Mouse (Mus musculus) heart, embryonic 16.5 days (tissue): ENCODE measurements at regions not wholly inside any gene's neighbourhood (a gene's known extent, or its start where the extent isn't known, plus 50 kb on each side); places are given as distances from the start of the nearest gene placed in this dataset.
A peak's percentile ranks its signal among the peaks of the same experiment; 100 is the strongest.

Experiments used
- ATAC-seq: fragments of 200-750 bp; cut with Nextera tagmentation; replicated peaks from 2 replicates; pipeline ENCODE4 v1.8.0; 2017; ENCODE audit warnings: moderate number of reproducible peaks; ENCODE audit not compliant: insufficient read depth, low FRiP score; ENCODE audit errors: extremely low read depth
- H3K27ac ChIP-seq: fragments of 300-500 bp; sonication (generic); 2 replicates; pipeline ENCODE4 v1.5.1; 2014; ENCODE audit warnings: mild to moderate bottlenecking, low read length, control low read depth, moderate library complexity
- H3K27me3 ChIP-seq: fragments of 300-500 bp; sonication (generic); 2 replicates; pipeline ENCODE4 v1.6.1; 2014; ENCODE audit warnings: low read length, mixed read lengths; ENCODE audit not compliant: control insufficient read depth, insufficient read depth
- H3K36me3 ChIP-seq: fragments of 300-500 bp; sonication (generic); 2 replicates; pipeline ENCODE4 v1.6.1; 2014; ENCODE audit not compliant: control insufficient read depth, insufficient read depth
- H3K4me1 ChIP-seq: fragments of 300-500 bp; sonication (generic); 2 replicates; pipeline ENCODE4 v1.6.1; 2014; ENCODE audit warnings: low read length, mixed read lengths; ENCODE audit not compliant: control insufficient read depth, insufficient read depth
- H3K4me2 ChIP-seq: fragments of 300-500 bp; sonication (generic); 2 replicates; pipeline ENCODE4 v1.6.1; 2014; ENCODE audit warnings: low read depth, mild to moderate bottlenecking, control low read depth, low read length
- H3K4me3 ChIP-seq: fragments of 300-500 bp; sonication (generic); 2 replicates; pipeline ENCODE4 v1.5.1; 2014; ENCODE audit warnings: mild to moderate bottlenecking, control low read depth, low read length
- H3K9ac ChIP-seq: fragments of 300-500 bp; sonication (generic); 2 replicates; pipeline ENCODE4 v1.6.1; 2014; ENCODE audit warnings: low read length, control low read depth
- H3K9me3 ChIP-seq: fragments of 300-500 bp; sonication (generic); replicated peaks from 2 replicates; pipeline ENCODE4 v1.6.1; 2016; ENCODE audit warnings: low read length; ENCODE audit not compliant: control insufficient read depth
- whole genome bisulfite sequencing: fragments of 180-500 bp; shearing (Covaris S2); extraction: QIAGEN DNeasy Blood & Tissue Kit; methylation state at CpG from one replicate; pipeline ENCODE4 v1.1.7; 2014; 5-methylcytosine and 5-hydroxymethylcytosine counted together

GRCm38 (mm10) chr7:70752802-70753218 lies 386.3 kb upstream of the Nr2f2 start:
- no peak overlapping the region for H3K27ac ChIP-seq
- no peaks in the 10 kb centered on the region for H3K9me3 ChIP-seq
- H3K4me1 ChIP-seq = no peaks in the 10 kb centered on the region
- no peaks in the 10 kb centered on the region for H3K27me3 ChIP-seq
- 90% methylated on average over 12 of the region's 12 CpGs for WGBS
- H3K4me3 ChIP-seq = no peak overlapping the region
- no peak overlapping the region for H3K4me2 ChIP-seq
- no peaks in the 10 kb centered on the region for H3K36me3 ChIP-seq
- ATAC-seq = no peak
- H3K9ac ChIP-seq = no peak overlapping the region

GRCm38 (mm10) chr7:70748884-70749283 lies 382.3 kb upstream of the Nr2f2 start:
- no peak overlapping the region for H3K27ac ChIP-seq
- WGBS = 58% methylated on average over 3 of the region's 3 CpGs
- H3K4me3 ChIP-seq = no peak overlapping the region
- no peaks in the 10 kb centered on the region for H3K36me3 ChIP-seq
- no peaks in the 10 kb centered on the region for H3K9me3 ChIP-seq
- H3K27me3 ChIP-seq = no peaks in the 10 kb centered on the region
- H3K4me2 ChIP-seq = no peak overlapping the region
- no peaks in the 10 kb centered on the region for H3K4me1 ChIP-seq
- no peak overlapping the region for H3K9ac ChIP-seq
- no peak for ATAC-seq

- no peaks in the 10 kb centered on the region for H3K36me3 ChIP-seq
- no peak overlapping the region for H3K9ac ChIP-seq
- no peak overlapping the region for H3K4me2 ChIP-seq
- no peak overlapping the region for H3K27ac ChIP-seq
- no peaks in the 10 kb centered on the region for H3K27me3 ChIP-seq
- no peak for ATAC-seq
- no peaks in the 10 kb centered on the region for H3K4me1 ChIP-seq
- H3K9me3 ChIP-seq = no peaks in the 10 kb centered on the region
- 78% methylated on average over 8 of the region's 8 CpGs for WGBS
- H3K4me3 ChIP-seq = no peak overlapping the region
Measured at GRCm38 (mm10) chr7:70748345-70748744, 381.8 kb upstream of the Nr2f2 start.

GRCm38 (mm10) chr7:70744296-70744695 lies 377.8 kb upstream of the Nr2f2 start:
- H3K9ac ChIP-seq = no peak overlapping the region
- WGBS = 74% methylated on average over 18 of the region's 18 CpGs
- H3K4me1 ChIP-seq = no peaks in the 10 kb centered on the region
- no peak overlapping the region for H3K4me2 ChIP-seq
- no peaks in the 10 kb centered on the region for H3K9me3 ChIP-seq
- ATAC-seq = no peak
- no peak overlapping the region for H3K4me3 ChIP-seq
- no peaks in the 10 kb centered on the region for H3K36me3 ChIP-seq
- H3K27me3 ChIP-seq = no peaks in the 10 kb centered on the region
- no peak overlapping the region for H3K27ac ChIP-seq

GRCm38 (mm10) chr7:70735591-70735990 lies 369.1 kb upstream of the Nr2f2 start:
- no peak for ATAC-seq
- WGBS = 95% methylated on average over 2 of the region's 2 CpGs
- Histone ChIP-seq H3K9ac (no peak overlapping the region), H3K9me3 (no peaks in the 10 kb centered on the region; the same call in 1 of the 2 replicates), H3K27ac (no peak overlapping the region), H3K4me2 (no peak overlapping the region), H3K36me3 (no peaks in the 10 kb centered on the region), H3K4me1 (no peaks in the 10 kb centered on the region), H3K4me3 (no peak overlapping the region), H3K27me3 (no peaks in the 10 kb centered on the region)

- H3K4me1 ChIP-seq = no peaks in the 10 kb centered on the region
- H3K36me3 ChIP-seq = no peaks in the 10 kb centered on the region
- H3K27me3 ChIP-seq = no peaks in the 10 kb centered on the region
- H3K27ac ChIP-seq = no peak overlapping the region
- ATAC-seq = no peak
- H3K4me2 ChIP-seq = no peak overlapping the region
- H3K9ac ChIP-seq = no peak overlapping the region
- H3K9me3 ChIP-seq = no peaks in the 10 kb centered on the region; the same call in 1 of the 2 replicates
- no peak overlapping the region for H3K4me3 ChIP-seq
Measured at GRCm38 (mm10) chr7:70733501-70733900, 367.0 kb upstream of the Nr2f2 start.

- Histone ChIP-seq H3K4me3 (no peak overlapping the region), H3K4me2 (no peak overlapping the region), H3K9me3 (no peaks in the 10 kb centered on the region), H3K27me3 (no peaks in the 10 kb centered on the region), H3K27ac (no peak overlapping the region), H3K36me3 (no peaks in the 10 kb centered on the region), H3K4me1 (no peaks in the 10 kb centered on the region), H3K9ac (no peak overlapping the region)
- WGBS = 68% methylated on average over 8 of the region's 8 CpGs
- ATAC-seq = no peak
Measured at GRCm38 (mm10) chr7:70729896-70730295, 363.4 kb upstream of the Nr2f2 start.

- peak overlapping the region; percentile 28 for H3K4me3 ChIP-seq
Measured at GRCm38 (mm10) chr7:70718149-70718765, 351.7 kb upstream of the Nr2f2 start.

GRCm38 (mm10) chr7:70717608-70718007 lies 351.1 kb upstream of the Nr2f2 start:
- no peak overlapping the region for H3K27ac ChIP-seq
- 84% methylated on average over 3 of the region's 3 CpGs for whole genome bisulfite sequencing
- ATAC-seq = no peak
- H3K27me3 ChIP-seq = no peaks in the 10 kb centered on the region
- H3K36me3 ChIP-seq = no peaks in the 10 kb centered on the region
- peaks cover 5% of the 10 kb centered on the region; the same call in 1 of the 2 replicates for H3K4me1 ChIP-seq
- no peak overlapping the region for H3K4me3 ChIP-seq
- no peaks in the 10 kb centered on the region for H3K9me3 ChIP-seq
- no peak overlapping the region for H3K4me2 ChIP-seq
- H3K9ac ChIP-seq = no peak overlapping the region

More at GRCm38 (mm10) chr7:70718149-70718765, 351.7 kb upstream of the Nr2f2 start:
- H3K4me1 ChIP-seq = peaks cover 5% of the 10 kb centered on the region; the same call in 1 of the 2 replicates
- H3K27me3 ChIP-seq = no peaks in the 10 kb centered on the region
- 38% methylated on average over 18 of the region's 18 CpGs for WGBS
- ATAC-seq = no peak
- H3K9me3 ChIP-seq = no peaks in the 10 kb centered on the region
- no peak overlapping the region for H3K9ac ChIP-seq
- peak overlapping the region; percentile 58 for H3K4me2 ChIP-seq
- H3K36me3 ChIP-seq = no peaks in the 10 kb centered on the region
- H3K27ac ChIP-seq = no peak overlapping the region
